Mouse (Mus musculus) frontal cortex, postnatal 10 days (tissue): ENCODE data around the gene Esyt2.

ENCODE experiments used
- DNase-seq, 2 experiments: peaks; one replicate each; pipeline ENCODE4 v3.0.0; 2022; ENCODE audit warnings: low spot score in 2 of 2, mixed read lengths in 1 of 2

Gene Esyt2

DNA sequence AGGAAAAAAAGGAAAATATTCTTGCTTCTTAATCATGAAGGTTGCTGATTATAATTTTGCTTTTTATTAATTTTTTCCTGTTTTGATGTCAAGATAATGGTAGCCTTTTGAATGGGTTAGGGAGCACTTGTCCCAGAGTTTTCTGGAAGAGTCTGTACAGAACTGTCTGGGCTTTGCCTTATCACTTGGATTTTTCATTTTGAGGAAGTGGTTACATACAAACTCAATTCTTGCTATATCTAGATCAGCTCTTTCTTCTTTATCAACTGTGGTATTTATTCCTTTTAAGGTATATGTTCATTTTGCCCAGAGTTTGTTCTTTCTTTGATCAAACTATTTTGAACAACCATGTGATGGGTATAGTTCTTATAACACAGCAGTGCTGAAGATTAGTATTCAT, 81.1 kb downstream of the Esyt2 start:
- DNase-seq = no peak

DNA sequence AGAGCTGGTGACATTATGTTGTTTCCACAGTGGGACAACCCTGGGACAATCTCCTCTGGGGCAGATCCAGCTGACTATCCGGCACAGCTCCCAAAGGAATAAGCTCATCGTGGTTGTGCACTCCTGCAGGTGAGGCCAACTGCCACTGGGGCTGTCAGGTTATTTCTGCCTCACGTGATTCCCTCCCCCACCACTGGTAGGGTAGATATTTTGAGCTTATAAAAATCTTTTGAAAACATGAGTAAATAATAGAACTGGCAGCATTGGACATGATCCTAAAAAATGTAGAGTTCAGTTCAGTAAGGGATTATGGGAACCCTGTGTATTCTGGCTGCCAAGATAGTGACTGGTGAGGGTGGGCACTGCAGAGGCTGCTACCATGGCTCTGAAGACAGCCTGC, 85.9 kb downstream of the Esyt2 start:
- no peak for DNase-seq

DNA sequence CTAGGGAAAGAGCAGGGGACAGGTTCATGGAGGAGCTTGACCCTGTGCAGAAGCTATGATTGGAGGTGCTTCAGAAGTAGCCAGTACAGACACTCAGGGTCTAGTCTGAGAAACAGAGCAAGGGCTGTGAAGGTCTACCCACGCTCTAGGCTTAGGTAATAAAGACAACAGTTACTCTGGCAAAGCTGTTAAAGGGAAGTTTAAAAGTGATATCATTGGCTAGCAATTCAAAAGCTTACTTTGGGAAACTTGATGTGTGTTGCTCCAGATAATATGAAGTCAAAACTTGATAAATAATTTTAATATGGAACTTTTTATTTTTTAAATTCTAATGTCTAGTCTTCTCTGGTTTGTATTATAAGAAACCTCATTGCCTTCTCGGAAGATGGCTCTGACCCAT, 86.3 kb downstream of the Esyt2 start:
- DNase-seq = no peak

DNA sequence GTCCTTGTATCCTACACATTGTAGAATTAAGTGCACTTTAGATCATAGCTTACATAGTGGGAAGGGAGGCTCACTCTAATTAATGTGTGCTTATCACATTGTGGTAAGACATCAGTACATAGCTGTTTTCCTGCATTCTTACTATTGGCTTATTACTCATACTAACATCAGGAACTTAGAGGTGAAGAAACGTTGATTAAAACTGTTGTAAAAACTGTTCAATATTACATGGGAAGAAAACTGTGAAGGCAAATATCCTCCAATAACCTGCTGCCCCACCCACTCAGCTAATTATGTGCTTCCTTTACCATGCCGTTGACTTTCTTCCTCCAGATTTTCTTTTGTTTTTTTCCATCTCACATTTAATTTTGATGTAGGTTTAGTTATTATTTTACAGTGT, 87.9 kb downstream of the Esyt2 start:
- no peak for DNase-seq

DNA sequence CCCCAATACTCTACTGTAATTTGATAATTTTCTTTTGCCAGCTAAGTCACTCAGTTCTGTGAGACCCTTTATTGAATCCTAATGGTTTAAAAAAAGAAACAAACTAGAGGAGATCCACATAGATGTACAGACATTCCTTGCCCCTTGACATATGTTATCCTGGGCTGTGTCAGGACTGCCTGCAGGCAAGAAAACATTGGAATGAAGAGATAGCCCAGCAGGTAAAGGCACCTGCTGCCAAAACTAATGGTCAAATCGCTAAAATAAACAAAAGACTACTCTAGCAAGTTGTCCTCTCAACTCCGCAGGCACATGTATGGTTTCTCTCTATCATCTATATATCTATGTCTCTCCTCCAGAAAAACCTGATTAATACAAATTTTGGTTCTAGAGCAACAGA, 102.1 kb downstream of the Esyt2 start:
- DNase-seq = no peak

DNA sequence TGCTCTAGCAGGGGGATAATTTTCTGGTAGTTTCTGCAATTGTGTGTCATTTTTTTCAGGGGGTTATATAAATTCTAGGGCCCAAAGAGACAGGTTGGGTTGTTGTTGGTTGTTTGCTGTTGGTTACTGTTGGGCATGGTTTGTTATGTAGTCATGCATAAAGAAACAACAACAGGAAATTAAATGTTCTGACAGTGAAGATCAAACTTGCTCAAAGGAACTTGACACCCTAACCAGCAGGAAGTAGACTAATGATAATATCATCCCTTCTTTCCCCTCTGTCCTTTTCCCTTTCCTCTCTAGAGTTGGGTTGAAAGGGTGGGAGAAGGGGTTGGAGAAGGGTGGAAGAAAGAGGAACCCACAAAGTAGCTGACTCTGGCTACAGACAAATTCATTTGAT, 103.0 kb downstream of the Esyt2 start:
- no peak for DNase-seq

DNA sequence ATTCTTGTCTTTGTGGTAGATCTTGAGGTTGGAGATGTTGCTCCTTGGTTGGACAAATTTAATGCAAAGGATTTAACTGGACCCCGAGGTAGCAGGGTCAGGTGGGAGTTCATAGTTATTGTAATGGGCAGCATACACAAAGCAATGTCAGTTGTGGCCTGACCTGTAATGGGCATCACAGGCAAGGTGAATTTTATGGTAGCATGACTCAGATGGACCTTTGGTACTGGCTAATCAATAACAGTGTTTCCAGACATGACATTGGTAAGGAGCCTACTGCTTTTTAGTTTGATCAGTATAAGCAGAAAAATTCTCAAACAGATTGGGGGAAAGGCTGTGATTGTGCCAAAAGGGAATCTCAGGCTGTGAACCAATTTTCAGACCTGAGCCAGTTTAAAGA, 105.8 kb downstream of the Esyt2 start:
- DNase-seq = no peak

DNA sequence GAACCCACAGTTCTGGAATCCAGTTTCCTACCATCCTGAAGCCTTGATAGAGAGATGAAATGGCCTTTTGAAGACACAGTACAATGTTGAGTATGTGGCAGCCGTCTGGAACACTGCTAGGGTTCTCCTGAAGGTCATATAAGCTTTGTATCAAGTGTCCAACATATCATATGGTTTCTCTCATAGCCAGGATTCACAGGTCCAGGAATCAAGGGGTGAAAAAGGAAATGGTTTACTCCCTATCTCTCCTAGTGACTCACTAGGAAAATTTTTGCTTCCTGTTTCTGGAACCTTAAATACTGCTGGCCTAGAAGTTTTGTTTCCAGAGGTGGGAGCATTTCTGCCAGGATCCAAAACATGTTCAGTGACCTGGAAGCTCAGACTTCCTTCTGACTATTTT, 108.9 kb downstream of the Esyt2 start:
- no peak for DNase-seq

DNA sequence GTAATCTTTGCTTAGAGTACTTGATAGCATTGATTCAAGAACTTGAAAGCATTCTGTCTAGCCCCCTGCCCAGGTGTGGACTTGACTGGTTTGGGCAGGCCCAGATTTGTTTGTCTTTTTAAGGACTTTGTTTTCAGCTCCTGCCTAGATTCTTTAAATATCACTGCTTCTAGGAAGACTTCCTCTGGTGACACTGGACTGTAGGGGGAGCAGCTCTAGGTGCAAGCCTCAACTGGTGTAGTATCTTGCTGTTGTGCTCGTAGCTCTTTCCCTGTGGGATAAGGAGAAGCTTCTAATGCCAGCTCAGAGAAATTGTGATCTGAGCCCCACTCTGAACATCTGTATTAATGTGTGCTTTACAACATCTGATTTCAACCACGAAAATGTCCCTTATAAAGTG, 113.3 kb downstream of the Esyt2 start:
- DNase-seq = no peak

DNA sequence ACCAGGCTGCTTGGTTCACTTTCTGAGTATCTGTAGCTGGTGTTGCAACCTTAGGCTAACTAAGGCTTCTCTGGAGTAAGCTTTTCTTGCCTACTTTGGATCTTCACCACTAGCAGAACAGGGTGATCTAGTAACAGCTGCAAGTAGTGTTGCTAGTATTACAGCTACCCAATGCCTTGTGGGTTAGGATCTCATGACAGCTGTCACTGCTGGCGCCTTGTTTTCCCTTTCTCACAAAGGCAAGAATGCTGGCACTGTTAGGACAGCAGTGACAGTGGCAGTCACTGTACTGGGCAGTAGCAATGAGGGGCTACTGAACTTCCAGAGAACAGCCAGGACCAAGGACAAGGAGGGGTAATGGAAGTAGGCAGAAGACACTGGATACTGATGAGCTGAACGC, 114.3 kb downstream of the Esyt2 start:
- no peak for DNase-seq

DNA sequence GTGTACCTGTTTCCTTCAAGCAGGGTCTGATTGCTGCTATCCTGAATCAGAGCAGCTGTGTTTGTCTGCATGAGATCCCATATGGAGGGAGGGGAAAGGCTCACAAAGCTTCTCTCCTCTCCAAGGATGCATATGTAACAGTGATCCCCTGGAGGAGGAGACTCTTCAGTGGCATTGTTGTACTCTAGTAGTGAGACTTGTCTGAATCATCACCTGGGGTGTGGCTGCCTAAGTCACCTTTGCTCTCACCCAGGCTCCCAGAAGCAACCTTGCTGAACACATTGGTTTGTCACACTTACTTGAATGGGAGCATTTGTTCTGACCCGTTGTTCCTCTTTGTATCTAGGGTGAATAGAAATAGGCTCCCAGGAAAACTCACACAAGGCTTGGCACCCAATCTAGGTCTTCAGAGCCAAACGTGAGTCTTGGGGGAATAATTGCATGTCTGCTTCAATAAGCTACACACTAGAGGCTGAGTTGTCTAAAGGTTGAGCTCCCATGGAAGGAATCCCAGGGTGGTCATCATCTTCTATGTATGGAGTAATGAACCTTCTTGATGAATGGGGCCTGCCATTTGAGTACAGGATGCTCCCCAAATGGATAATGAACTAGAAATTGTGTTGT, 115.2 kb downstream of the Esyt2 start:
- DNase-seq = no peak

DNA sequence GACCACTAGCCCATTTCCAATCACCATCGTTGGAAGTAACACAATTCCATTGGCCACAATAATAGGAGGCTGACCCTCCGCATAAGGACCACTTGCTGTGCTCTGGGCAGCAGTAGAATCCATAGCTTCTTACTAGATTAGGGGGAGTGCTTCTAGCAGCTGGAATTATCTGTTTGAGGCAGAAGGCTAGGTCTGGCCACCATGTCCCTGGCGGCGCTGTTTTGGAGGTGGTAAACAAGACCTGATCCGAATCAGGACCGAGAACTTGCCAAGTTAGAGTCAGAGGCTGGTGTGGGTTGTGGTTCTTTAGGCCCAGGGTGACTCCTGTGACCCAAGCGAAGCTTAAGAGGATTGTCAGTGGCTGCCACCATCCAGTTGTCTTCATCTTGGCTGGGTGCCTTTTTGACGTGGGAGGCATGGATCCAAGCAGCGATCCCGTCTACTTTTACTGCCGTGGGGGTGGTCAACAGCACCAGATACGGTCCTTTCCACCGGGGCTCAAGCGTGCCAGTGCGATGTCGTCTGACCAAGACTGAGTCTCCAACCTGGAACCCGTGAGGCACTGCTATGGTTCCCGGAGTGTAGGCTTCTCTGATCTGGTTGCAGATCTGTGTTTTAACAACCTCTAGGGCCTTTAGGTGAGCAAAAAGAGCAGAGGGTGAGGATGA, 123.2 kb downstream of the Esyt2 start:
- DNase-seq = peak; percentile 15 to 22

DNA sequence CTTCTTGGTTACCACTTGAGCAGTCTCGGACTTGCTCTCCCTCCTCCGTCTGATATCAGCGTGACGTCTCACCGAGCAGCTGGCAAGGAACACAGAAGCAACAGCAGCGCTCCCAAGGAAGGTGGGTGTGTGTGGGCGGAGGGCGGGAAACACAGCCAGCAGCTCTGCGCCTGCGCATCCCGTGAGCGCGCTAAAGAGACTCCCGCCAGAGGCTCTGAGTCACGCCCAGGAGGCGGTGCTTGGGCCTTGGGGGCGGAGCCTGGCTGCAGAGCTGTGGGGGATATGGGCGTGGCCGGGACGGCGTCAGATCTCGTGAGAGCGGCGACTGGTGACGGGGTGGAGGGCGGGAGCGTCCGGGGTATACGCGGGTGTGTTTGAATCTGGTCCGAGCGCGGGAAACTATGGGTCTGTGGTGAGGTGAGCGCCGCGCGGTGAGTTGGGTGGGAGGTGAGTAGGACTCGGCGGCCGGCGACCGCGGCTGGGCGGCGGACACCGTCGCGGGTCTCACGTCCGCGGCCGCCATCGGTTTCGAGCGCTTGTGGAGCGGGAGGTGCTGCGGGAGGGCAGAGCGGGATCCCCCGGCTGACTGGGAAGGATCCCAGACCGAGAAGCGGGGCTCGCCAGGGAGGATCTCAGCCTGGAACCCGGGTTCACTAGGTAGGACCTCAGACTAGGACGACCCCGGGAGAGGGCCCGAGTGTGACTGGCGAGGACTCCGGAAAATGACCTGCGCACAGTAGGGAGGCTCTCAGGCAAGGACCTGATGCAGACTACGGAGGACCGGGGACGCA, 124.2 kb downstream of the Esyt2 start, which contains the start of gene Ncapg2:
Gene Ncapg2 (plus strand): TSS at position 358 of the 791 bp plus-strand sequence.
- peak; percentile 97 to 99 for DNase-seq

DNA sequence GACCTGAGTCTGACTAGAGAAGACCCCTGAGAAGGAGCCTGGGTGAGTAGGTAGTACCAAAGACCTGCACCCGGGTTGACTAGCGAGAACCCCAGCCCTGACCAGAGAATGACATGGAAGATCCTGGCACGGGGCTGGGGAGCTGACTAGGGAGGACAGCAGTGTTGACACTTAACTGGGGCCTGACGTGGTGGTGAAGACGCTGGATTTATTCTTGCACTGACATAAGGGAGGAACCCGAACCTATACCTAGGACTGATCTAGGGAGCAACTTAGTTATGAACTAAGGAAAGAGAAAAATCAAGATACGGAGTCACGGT, 124.8 kb downstream of the Esyt2 start:
- DNase-seq = no peak

DNA sequence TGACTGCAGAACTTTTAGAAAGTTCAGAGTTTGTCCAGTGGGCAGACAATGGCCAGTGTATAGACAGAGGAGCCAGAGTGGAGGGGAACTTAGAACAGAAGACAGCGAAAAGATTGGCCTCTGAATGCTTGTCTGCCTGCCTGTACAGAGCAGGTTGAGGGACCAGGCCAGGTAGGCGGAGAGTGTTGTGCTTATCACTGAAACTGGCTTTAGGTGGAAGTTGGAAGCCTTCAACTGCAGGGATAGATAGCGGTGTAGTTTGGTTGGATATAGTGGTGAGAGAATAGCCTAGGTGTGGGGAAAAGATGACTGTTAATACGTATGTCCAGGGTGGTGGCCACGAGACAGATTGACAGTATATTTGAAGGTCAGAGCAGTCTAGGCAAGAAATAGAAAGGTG, 126.9 kb downstream of the Esyt2 start:
- no peak for DNase-seq

DNA sequence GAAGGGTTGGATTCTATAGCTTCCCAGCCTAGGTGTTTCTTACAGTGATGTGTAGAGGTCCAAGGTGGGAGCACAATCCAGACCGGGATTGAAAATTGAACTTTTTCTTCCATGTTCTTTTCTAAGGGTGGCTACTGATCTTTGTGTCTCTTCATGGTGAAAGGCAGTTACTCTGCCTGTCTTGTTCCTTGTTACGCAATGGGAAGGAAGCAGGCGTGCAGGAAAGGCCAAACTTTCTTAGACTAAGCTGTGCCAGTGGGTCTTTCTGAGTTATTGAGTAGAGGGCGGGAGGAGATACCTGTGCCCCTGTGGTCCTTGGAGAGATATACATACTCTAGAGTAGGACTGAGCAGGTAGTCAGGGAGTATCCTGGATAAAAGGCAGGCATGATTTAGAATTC, 133.9 kb downstream of the Esyt2 start:
- no peak for DNase-seq

DNA sequence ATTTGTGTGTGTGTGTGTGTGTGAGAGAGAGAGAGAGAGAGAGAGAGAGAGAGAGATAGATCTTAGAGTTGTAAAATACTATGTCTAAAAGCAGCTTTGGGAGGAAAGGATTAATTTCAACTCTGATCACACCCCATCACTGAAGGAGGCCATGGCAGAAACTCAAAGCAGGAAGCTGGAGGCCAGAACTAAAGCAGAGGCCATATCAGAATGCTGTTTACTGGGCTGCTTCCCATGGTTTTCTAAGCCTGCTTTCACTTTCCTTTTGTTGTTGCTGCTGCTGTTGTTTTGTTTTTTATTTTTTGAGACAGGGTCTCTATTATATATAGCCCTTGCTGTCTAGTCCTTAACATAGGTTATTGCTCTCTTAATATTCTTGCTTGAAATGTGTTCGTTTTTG, 135.5 kb downstream of the Esyt2 start:
- DNase-seq = no peak

DNA sequence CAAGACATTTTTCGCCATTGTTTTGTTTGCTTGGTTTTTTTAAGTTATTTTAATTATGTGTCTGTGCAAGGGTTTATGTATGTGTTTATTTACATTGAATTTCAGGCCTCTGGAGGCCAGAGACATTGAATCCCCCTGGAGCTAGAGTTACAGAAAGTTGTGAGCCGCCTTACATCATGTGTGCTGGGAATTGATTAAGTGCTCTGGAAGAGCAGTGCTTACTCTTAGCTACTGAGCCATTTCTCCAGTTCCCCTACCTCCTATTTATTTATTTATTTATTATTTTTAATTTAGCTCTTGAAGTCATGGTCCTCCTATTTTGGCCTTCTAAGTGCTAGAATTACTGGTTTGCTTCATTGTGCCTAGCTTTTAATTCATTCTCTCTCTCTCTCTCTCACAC, 140.7 kb downstream of the Esyt2 start:
- no peak for DNase-seq

DNA sequence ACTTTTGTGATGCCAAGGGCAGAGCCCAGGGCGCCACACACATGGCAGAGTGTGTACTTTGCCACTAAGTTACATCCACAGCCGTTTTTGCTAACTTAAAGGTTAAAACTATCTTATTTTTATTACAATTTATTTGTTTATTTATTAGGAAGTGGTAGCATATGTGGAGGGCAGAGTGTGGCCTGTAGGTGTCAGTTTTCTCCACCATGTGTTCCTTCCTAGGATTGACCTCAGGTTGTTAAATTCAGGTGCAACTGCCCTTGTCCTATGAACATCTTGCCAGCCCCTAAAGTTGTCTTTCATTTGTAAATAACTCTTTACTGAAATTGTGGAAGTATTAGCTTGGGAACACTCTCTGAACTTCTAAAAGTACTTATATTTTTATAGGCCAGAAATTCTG, 144.4 kb downstream of the Esyt2 start:
- DNase-seq = no peak

DNA sequence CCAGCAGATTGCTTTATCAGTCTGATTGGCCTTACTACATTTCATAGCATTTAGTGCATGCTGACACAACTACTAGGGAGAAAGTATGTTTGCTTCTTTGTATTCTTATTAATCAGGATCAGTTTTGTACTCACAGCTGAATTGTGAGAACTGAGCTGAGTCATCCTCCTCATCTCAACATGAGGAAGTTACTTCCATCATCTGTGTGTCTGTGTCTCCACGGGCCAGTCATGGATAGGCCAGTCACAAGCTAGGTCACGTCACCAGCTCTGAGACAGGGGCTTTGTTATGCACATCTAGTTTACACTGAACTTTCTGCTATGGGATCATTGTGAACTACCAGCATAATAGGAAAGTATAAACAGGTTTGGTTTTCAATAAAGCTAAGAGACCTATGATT, 152.7 kb downstream of the Esyt2 start:
- DNase-seq = no peak

DNA sequence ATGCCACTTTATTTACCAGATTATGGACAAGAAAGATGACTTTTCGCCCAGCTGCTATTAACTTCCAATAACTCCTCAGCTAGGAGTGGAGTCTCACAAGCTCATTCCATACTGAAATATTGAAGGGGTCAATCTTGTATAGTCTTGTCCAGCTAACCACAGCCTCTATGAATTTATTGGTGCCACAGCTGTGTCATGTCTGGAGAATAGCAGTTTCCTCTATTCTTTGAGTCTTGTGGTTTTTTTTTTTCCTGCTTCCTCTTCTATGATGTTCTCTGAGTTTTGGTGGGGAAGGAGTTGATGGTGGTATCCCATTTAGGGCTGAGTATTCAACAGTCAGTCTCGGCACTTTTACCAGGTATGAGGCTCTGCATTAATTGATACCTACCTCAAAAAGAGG, 154.2 kb downstream of the Esyt2 start:
- no peak for DNase-seq

DNA sequence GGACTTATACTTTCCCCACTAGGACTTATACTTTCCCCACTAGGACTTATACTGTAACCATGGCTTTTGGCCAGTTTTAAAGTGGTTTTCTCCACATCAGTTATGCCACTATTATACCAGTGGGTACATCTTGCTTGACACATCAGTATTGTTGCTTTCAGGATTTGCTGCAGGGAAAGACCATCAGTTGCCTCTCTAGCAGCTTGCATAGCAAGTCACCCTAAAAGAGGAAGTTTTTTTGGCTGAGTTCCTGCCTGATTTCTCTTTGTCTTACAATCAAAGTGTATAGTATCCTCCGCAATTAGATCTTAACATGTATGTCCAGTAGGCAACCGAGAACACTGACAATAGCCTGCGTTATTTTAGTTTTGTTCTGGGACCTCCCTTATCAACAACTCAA, 155.1 kb downstream of the Esyt2 start:
- no peak for DNase-seq

DNA sequence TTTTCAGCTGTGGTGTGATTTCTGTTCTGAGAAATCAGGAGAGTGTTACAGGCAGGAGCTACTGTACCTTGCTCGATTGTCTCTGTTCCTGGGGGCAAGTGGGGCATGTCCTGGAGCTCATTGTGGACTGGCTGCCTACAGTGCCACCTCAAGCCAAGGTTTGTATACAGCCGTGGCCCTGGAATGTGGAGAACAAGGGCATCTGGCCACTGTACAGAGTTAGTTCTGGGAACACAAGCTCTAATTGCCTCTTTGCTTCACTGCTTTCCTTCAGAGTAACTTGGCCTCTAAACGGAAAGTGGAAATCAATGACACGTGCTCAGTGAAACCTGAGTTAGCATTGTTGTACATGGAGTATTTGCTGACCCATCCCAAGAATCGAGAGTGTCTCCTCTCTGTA, 157.6 kb downstream of the Esyt2 start:
- DNase-seq = no peak
